Mouse (Mus musculus) testis, postnatal 14 days (tissue): Measurements from ENCODE around the gene Gm10959.
"Not testable (repeated sequence)": the region's sequence is repeated elsewhere in the genome, so short reads cannot be mapped to it uniquely, and the experiment has no call there.

Experiments
- DNase-seq: peaks from one replicate; pipeline ENCODE4 v3.0.0; 2021; ENCODE audit warnings: low spot score

Gm10959 gene

GRCm38 (mm10) chr3:122919260-122919659 lies at the start of gene Gm10959:
TSS of gene Gm10959 (minus strand) at chr3:122919360.
- DNase-seq: no peak

GRCm38 (mm10) chr3:122968391-122968790 lies 49.2 kb upstream of the Gm10959 start:
- DNase-seq: no peak

GRCm38 (mm10) chr3:122964301-122964700 lies 45.1 kb upstream of the Gm10959 start:
- no peak for DNase-seq

GRCm38 (mm10) chr3:122950129-122950528 lies 31.0 kb upstream of the Gm10959 start:
- DNase-seq: no peak

- DNase-seq: no peak
Measured at GRCm38 (mm10) chr3:122943387-122943890, 24.3 kb upstream of the Gm10959 start.

GRCm38 (mm10) chr3:122939215-122939614 lies 20.1 kb upstream of the Gm10959 start:
- DNase-seq: no peak

- DNase-seq: not testable (repeated sequence)
Measured at GRCm38 (mm10) chr3:122937176-122937575, 18.0 kb upstream of the Gm10959 start.

- DNase-seq: no peak
Measured at GRCm38 (mm10) chr3:122932466-122932865, 13.3 kb upstream of the Gm10959 start.

GRCm38 (mm10) chr3:122929723-122930122 lies 10.6 kb upstream of the Gm10959 start:
- DNase-seq: no peak

- peak; percentile 97 for DNase-seq
Measured at GRCm38 (mm10) chr3:122924009-122924914, 5.1 kb upstream of the Gm10959 start, which contains the start of gene 1810037I17Rik. TSS of gene 1810037I17Rik (plus strand) at chr3:122924203.

GRCm38 (mm10) chr3:122923147-122923546 lies 4.0 kb upstream of the Gm10959 start:
- DNase-seq: peak; percentile 50

- DNase-seq: no peak
Measured at GRCm38 (mm10) chr3:122921676-122922527, 2.7 kb upstream of the Gm10959 start.

GRCm38 (mm10) chr3:122920572-122921435 lies 1.6 kb upstream of the Gm10959 start:
- no peak for DNase-seq

GRCm38 (mm10) chr3:122918672-122919071 lies 488 bp downstream of the Gm10959 start:
- no peak for DNase-seq

GRCm38 (mm10) chr3:122916191-122916680 lies 2.9 kb downstream of the Gm10959 start:
- DNase-seq: no peak

GRCm38 (mm10) chr3:122915493-122915892 lies 3.7 kb downstream of the Gm10959 start:
- no peak for DNase-seq

- DNase-seq: no peak
Measured at GRCm38 (mm10) chr3:122907841-122908240, 11.3 kb downstream of the Gm10959 start.

GRCm38 (mm10) chr3:122903746-122904433 lies 15.3 kb downstream of the Gm10959 start:
- no peak for DNase-seq

GRCm38 (mm10) chr3:122898254-122898653 lies 20.9 kb downstream of the Gm10959 start:
- DNase-seq: no peak

GRCm38 (mm10) chr3:122895189-122895731 lies 23.9 kb downstream of the Gm10959 start:
- DNase-seq: no peak
